Mouse (Mus musculus): Measurements from ENCODE around the gene Foxn3. TPM values are rescaled to one million over a fixed set of nuclear protein-coding genes. Genes with fewer than 3 reads are reported as not detected.

The Foxn3 gene
- polyA plus RNA-seq, 1 experiment: 28.9 TPM

DNA sequence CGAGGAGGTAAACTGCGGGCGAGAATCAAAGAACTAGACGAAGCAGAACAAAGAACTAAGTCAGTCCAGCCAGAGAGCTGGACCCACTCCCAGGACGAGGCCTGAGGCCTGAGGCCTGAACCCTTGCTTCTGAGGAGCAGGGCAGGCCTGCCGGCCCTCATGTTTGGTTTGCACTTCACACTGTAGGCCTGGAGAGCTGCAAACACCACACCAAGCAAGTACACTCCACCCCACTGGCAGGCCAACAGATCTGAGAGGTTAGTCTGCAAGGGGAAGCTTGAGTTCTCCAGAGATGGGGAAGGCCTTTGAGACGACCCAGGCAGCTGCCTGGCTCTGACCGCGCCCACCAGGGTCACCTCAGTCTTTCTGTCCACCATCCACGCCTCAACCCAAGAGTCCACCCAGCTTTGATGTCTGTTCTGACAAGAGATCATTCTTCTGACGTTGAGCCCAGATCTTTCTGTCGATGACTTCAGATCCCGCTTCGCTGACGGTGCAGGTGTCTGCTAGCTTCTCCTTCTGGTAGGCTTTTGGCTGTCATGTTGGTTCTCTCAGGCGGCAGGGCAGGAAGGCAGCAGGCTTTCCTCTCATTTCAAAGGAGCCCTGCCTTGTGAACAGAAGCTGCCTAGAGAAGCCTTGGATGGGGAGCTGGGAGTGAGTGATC is 231.1 kb downstream of the Foxn3 start:
- no peak overlapping the region for H3K27ac ChIP-seq (replicated peaks; ENCODE audit: low read depth, low read length)
- no peak overlapping the region for H3K4me3 ChIP-seq (ENCODE audit: insufficient read depth, low read depth, low read length)
- H3K4me1 ChIP-seq (ENCODE audit: control insufficient read depth, insufficient read depth, insufficient read length, low read length): peaks cover 35% of the 10 kb centered on the region

DNA sequence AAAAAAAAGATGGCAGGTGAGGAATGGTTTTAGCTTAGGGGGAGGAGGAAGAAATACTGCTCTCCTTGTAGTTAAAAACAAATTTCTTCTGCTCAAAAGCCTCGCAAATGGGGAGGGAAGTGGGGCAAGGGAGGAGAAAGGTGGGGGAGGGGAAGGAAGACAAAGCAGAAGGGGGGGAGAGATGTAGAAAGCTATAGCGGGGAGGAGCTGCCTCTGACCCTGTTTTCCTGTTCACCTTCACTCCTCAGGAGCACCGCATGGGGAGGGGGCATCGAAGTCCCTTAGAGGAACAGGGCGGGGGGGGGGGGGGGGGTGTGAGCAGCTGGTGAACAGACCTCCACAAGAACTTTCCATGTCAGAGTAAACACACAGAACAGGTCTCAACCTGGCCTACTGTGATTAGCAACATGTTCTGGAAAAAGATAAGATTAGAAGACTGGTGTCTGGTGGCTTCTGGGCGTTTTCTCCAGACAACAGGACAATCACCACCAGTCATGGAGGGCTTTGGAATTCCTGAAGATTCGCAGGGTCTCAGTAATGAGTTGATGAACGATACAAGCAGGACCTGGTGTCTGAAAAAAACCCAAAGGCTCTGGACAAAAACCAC is 231.9 kb downstream of the Foxn3 start:
- Histone ChIP-seq H3K4me1 (ENCODE audit: control insufficient read depth, insufficient read depth, insufficient read length, low read length) (peaks cover 30% of the 10 kb centered on the region), H3K27ac (replicated peaks; ENCODE audit: low read depth, low read length) (no peak overlapping the region), H3K4me3 (ENCODE audit: insufficient read depth, low read depth, low read length) (no peak overlapping the region)

DNA sequence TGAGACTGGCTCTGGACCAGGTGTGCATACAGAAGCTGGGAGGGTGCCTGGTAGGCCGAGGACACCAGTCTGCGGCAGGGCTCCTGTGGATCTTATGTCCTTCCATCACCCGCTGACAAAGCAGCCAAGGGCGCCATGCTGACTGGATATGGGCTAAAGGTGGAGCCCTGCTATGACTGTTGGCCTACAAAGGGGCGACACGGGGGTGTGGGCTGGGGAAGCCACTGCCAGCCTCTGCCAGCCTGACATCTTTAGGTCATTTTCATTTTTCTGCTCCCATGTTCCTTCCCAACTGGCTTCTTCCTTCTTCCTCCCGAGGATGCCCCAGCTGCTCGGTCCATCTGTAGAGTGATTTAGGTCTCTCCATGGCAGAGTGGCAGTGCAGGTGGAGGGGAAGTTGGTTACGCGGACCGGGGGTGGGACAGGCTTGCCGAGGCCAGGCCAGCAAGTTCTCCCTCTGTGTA is 232.5 kb downstream of the Foxn3 start:
- Histone ChIP-seq H3K4me3 (ENCODE audit: insufficient read depth, low read depth, low read length) (no peak overlapping the region), H3K27ac (replicated peaks; ENCODE audit: low read depth, low read length) (no peak overlapping the region), H3K4me1 (ENCODE audit: control insufficient read depth, insufficient read depth, insufficient read length, low read length) (peaks cover 34% of the 10 kb centered on the region)

DNA sequence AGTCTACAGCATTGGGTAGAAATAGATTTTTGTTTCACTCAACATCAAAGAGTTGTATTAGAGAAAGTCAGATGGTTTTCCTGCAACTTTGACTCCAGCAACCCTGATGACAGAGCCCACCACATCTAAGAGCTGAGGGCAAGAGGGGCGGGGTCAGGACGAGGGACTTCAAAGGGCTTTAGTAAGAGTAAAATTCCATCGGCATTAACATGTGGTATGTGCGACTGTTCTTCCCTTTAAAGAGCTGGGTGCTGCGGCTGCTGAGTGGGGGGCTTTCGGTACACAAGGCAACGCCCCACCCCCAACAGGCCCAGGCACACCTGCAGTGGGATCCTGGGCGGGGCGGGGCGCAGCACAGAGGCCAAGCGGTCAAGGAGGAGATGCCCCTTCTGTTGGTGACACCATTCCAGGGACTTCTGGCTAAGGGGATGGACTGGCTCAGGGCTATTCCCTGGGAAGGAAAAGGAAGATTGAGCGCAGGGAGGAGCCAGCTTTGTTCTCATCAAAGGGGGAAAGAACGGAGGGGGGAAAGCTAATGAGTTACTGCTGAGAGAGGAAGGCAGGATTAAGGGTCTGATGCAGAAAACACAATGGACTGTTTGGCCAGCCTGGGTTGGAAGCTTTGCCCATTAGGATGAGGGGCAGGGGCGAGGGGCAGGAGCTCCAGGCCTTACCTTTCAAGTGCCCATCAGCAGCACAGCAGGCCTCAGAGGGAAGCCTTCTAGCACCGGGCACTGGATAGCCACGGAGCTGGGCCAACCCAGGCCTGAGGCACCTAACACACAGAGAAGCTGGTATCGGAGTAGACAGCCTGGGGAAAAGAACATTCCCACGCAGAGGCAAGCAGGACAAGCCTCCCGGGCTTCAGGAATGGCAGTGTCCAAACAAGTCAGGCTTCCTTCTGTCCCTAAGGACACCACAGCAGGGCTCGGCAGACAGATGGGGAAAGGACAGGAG is 233.8 kb downstream of the Foxn3 start:
- H3K4me1 ChIP-seq (ENCODE audit: control insufficient read depth, insufficient read depth, insufficient read length, low read length): peaks cover 32% of the 10 kb centered on the region
- no peak overlapping the region for H3K27ac ChIP-seq (replicated peaks; ENCODE audit: low read depth, low read length)
- H3K4me3 ChIP-seq (ENCODE audit: insufficient read depth, low read depth, low read length): no peak overlapping the region

DNA sequence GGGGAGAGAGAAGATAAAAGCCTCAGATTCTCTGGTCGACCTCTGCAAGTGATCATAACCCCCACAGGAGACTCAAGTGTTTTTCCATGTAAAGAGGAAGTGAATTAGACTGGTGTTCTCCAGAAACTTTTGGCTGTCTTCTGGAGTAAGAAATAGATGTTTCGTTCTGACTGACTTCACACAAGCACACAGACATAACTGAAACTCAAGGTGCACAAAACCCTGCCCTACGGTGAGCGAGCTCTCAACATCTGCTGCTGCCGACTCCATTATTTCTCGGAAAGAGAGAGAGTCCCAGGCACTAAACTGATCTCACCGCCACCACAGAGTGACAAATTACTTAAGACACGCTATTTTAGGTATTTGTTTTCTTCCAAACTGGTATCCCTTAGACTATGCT is 237.2 kb downstream of the Foxn3 start:
- Histone ChIP-seq H3K27ac (replicated peaks; ENCODE audit: low read depth, low read length) (no peak overlapping the region), H3K4me3 (ENCODE audit: insufficient read depth, low read depth, low read length) (no peak overlapping the region), H3K4me1 (ENCODE audit: control insufficient read depth, insufficient read depth, insufficient read length, low read length) (peaks cover 22% of the 10 kb centered on the region)

DNA sequence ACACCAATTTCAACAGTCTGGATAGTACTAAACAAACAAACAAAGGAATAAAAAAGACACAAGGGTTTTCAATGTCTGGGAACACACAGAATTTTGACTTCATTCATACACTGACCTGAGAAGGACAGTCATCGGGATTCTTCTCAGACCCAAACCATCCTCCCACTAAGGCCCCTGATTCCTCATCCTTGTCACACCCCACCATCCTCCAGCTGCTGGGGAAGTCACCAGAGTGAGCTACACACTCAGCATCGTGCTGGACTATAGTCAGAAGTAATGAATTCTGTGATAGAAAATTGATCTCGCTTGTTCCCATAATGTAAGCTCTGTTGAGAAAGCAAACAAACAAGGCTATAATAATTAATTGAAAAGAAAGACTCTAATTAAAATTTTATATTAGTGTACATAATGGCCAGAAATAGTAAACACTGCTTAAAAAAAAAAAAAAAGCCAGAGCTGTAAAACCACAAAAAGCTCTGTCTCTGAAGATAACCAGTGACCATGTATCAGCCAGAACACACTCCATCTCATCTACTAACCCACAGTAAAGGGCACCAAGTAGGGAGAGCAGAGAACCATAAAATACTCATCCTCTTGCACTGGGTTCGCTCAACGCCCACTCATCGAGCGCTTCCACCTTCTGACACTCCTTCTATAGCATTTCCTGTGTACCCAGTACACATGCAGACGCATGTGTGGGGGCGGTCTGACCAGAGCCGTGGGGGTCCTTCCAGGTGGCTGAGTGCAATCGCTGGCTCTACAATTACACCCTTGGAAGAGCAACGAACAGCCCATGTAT is 241.6 kb downstream of the Foxn3 start:
- no peak overlapping the region for H3K27ac ChIP-seq (replicated peaks; ENCODE audit: low read depth, low read length)

DNA sequence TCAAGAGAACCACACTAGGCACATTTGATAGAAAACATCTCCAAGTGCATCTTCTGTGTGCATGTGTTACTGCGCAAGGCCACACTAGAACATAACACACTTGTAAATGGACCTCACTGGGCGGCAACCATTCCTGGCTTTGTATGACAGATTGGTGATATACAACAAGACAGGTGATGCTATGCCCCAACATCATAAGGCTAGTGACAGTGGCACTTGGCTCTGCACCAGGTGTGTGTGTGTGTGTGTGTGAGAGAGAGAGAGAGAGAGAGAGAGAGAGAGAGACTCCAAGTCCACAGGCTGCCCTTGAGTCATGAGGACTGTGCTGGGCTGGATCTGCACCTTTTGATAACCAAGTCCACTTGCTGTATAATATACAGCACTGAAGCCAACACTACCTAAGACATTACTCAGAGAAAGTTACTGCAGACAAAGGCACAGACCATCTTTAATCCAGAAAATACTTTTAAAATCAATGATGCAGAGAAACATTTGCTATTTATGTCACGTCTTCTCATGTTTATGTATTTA is 242.4 kb downstream of the Foxn3 start:
- no peak overlapping the region for H3K27ac ChIP-seq (replicated peaks; ENCODE audit: low read depth, low read length)
- H3K4me1 ChIP-seq (ENCODE audit: control insufficient read depth, insufficient read depth, insufficient read length, low read length): peaks cover 21% of the 10 kb centered on the region

More for the DNA sequence above, 241.6 kb downstream of the Foxn3 start:
- no peak overlapping the region for H3K4me3 ChIP-seq (ENCODE audit: insufficient read depth, low read depth, low read length)
- peaks cover 24% of the 10 kb centered on the region for H3K4me1 ChIP-seq (ENCODE audit: control insufficient read depth, insufficient read depth, insufficient read length, low read length)

GRCm38 (mm10) chr12:99319896-99320295 is 243.5 kb downstream of the Foxn3 start:
- peaks cover 22% of the 10 kb centered on the region for H3K4me1 ChIP-seq (ENCODE audit: control insufficient read depth, insufficient read depth, insufficient read length, low read length)
- peak overlapping the region; percentile 14 for H3K27ac ChIP-seq (replicated peaks; ENCODE audit: low read depth, low read length)
- H3K4me3 ChIP-seq (ENCODE audit: insufficient read depth, low read depth, low read length): no peak overlapping the region

More for the DNA sequence above, 242.4 kb downstream of the Foxn3 start:
- H3K4me3 ChIP-seq (ENCODE audit: insufficient read depth, low read depth, low read length): no peak overlapping the region

DNA sequence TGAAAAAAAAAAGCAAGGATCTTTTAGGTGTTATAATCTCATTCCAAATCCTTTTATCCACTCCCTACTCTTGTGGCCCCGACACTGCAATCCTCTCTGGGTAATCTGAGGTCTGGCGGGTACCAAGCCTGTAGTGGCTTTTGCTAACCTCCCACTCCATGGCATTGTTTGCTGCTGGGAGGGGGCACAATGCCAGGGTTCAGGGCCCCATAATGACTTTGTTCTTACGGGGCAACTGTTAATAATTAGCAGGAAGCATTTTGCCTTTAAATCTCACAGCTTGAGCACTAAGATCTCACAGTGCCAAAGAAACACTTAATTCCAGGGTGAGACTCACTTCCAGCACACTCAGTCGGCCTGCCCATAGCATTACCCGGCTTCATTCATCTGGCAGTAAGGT is 244.2 kb downstream of the Foxn3 start:
- H3K27ac ChIP-seq (replicated peaks; ENCODE audit: low read depth, low read length): no peak overlapping the region
- H3K4me3 ChIP-seq (ENCODE audit: insufficient read depth, low read depth, low read length): no peak overlapping the region
- H3K4me1 ChIP-seq (ENCODE audit: control insufficient read depth, insufficient read depth, insufficient read length, low read length): peaks cover 23% of the 10 kb centered on the region

GRCm38 (mm10) chr12:99315931-99316330 is 247.5 kb downstream of the Foxn3 start:
- Histone ChIP-seq H3K27ac (replicated peaks; ENCODE audit: low read depth, low read length) (no peak overlapping the region), H3K4me3 (ENCODE audit: insufficient read depth, low read depth, low read length) (no peak overlapping the region), H3K4me1 (ENCODE audit: control insufficient read depth, insufficient read depth, insufficient read length, low read length) (peaks cover 29% of the 10 kb centered on the region)

GRCm38 (mm10) chr12:99314817-99315216 is 248.6 kb downstream of the Foxn3 start:
- H3K27ac ChIP-seq (replicated peaks; ENCODE audit: low read depth, low read length): no peak overlapping the region
- H3K4me1 ChIP-seq (ENCODE audit: control insufficient read depth, insufficient read depth, insufficient read length, low read length): peaks cover 21% of the 10 kb centered on the region

DNA sequence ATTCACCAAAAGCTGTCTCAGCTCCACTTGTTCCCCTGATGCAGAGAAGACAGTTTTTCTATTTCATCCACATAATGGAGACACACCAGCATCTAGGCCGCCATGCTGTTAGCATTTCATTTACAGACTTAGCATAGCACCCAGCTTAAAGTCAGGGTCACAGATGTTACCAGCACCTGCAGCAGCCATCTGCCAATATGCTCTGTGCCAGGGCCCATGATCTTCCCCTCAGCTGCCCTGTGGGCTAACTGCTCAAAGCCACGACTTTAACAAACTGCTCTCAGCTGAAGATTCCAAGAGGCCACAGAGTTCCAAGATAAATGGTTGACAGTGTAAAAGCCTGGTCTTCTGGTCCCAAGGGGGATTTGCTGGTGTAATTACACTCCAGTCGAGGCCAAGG is 252.1 kb downstream of the Foxn3 start:
- Histone ChIP-seq H3K27ac (replicated peaks; ENCODE audit: low read depth, low read length) (no peak overlapping the region), H3K4me3 (ENCODE audit: insufficient read depth, low read depth, low read length) (no peak overlapping the region), H3K4me1 (ENCODE audit: control insufficient read depth, insufficient read depth, insufficient read length, low read length) (peaks cover 19% of the 10 kb centered on the region)

More at GRCm38 (mm10) chr12:99314817-99315216, 248.6 kb downstream of the Foxn3 start:
- no peak overlapping the region for H3K4me3 ChIP-seq (ENCODE audit: insufficient read depth, low read depth, low read length)

DNA sequence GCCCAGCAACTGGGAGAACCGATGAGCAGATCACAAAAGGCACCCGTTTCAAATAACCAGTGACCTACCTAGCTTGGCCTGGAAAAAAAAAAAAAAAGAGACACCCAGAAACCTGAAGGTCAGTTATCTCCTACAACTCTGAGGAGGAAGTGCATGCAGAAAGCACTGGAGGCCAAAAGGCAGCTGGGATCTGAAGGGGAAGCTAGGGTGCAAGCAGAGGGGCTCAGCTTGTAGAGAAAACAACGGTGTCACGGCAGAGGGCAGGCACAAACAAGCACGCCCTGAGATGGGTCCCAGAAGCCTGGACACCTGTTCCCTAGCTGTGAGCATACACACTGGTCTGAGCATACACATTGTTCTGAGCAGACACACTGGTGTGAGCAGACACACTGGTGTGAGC is 253.4 kb downstream of the Foxn3 start:
- peaks cover 19% of the 10 kb centered on the region for H3K4me1 ChIP-seq (ENCODE audit: control insufficient read depth, insufficient read depth, insufficient read length, low read length)
- H3K27ac ChIP-seq (replicated peaks; ENCODE audit: low read depth, low read length): no peak overlapping the region
- H3K4me3 ChIP-seq (ENCODE audit: insufficient read depth, low read depth, low read length): no peak overlapping the region

- Histone ChIP-seq H3K4me1 (ENCODE audit: control insufficient read depth, insufficient read depth, insufficient read length, low read length) (peaks cover 16% of the 10 kb centered on the region), H3K27ac (replicated peaks; ENCODE audit: low read depth, low read length) (no peak overlapping the region), H3K4me3 (ENCODE audit: insufficient read depth, low read depth, low read length) (no peak overlapping the region)
Measured at GRCm38 (mm10) chr12:99308541-99309089, 254.8 kb downstream of the Foxn3 start.

All from brown adipose tissue, adult 24 weeks (tissue).